Mouse (Mus musculus): ENCODE results near the gene Dennd6a.

DNA sequence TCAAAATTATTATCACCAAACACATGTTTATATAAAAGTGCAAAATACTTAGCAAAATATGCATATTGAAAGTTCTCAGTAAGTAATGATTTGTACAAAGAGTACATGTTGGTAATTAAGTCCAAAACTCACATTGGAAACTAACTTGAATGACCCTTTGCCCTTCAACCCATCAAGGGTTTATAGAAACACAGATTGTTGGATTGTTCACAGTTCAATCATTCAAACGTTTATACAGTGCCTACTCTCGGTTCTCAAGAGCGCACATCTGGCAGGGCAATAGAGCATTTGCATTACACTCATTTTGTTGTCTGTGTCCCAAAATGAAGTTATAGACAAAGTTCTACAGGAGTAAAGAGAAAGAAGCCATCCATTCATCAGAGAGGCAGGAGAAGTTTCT is 47.7 kb upstream of the Dennd6a start:
- TF ChIP-seq CHD2 (IDR thresholded peaks at IDR 0.05; ENCODE audit: low read depth, low read length): no peak
- TF ChIP-seq ZNF384 (IDR thresholded peaks at IDR 0.05; ENCODE audit: low read depth, low read length): no peak

Measured in ES-E14 (cell line).